Mouse (Mus musculus): ENCODE results near the gene Trim2. TPM values are rescaled to one million over a fixed set of nuclear protein-coding genes. Genes with fewer than 3 reads are reported as not detected.

Gene Trim2
- polyA plus RNA-seq, 1 experiment from 2014 or later: 184 TPM

DNA sequence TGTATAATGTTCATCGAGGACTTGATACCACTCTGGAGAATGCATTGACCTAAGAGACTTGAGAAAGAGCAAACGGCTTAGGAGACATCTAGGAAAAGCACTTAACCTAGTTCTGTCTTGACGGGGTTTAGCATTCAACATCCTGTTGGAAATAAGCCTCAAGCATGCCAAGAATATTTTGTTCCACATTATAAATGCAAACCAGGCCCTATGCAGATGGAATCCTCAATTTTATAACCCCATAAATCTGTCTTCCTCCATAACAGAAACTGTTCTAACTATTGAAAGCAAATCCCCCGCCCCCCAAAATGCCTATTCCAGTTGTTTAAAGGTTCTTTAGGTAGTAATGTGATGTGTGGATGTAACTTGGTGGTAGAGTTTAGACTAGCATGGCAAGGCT, 55.0 kb downstream of the Trim2 start:
- Histone ChIP-seq H3K27ac (replicated peaks) (no peak overlapping the region), H3K36me3 (no peaks in the 10 kb centered on the region; the same call in 1 of the 2 replicates), H3K9me3 (no peaks in the 10 kb centered on the region), H3K9ac (replicated peaks) (no peak overlapping the region), H3K4me2 (replicated peaks) (no peak overlapping the region), H3K4me3 (no peak overlapping the region), H3K4me1 (peaks cover 35% of the 10 kb centered on the region), H3K27me3 (0 out of 2 replicates have a peak, but pooled peaks cover 3% of the 10 kb centered on the region)
- no peak for ATAC-seq (ENCODE audit: low FRiP score, low read depth)
- 88% methylated on average over 4 of the region's 4 CpGs for whole genome bisulfite sequencing

DNA sequence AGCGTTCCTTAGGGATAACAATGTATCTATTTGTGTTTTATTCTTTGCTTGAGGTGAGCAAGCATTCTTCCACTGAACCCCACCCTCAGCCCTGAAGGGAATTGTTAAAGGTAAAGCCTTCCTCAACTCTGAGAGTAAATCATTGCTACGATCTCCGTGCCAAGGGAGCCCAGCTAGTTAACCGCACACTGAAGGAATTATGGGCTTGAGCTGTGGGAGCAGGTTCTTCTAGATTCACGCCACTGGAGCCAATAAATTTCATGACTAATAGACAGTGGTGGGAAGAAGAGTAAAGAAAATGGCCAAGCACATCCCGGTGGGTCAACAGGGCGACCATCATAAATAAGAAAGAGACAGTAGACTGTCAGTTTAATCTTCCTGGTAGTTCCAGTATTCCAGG, 56.4 kb downstream of the Trim2 start:
- peaks cover 35% of the 10 kb centered on the region for H3K4me1 ChIP-seq

DNA sequence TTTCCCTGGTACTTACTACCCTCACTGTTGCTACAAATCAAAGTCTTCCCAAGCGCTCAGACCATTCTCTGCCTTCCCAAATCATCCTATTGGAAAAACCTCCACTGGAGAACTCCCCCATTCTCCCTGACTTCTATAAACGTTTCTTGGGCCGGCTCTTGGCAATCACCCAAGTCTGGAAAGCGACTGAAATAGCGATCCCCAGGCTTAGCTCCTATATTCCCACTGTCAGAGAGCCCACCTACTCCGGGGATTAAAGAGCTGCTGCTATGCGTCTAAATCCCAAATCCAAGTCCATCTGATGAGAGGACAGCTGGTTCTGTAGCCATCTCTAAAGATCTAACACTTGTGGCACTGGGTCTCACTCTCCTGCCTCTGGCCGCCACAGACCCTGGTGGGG, 58.9 kb downstream of the Trim2 start:
- no peaks in the 10 kb centered on the region for H3K9me3 ChIP-seq
- H3K4me1 ChIP-seq: peaks cover 10% of the 10 kb centered on the region
- 63% methylated on average over 8 of the region's 8 CpGs for WGBS
- no peak overlapping the region for H3K4me3 ChIP-seq
- ATAC-seq (ENCODE audit: low FRiP score, low read depth): no peak
- H3K4me2 ChIP-seq (replicated peaks): no peak overlapping the region
- H3K9ac ChIP-seq (replicated peaks): no peak overlapping the region
- no peak overlapping the region for H3K27ac ChIP-seq (replicated peaks)
- 0 out of 2 replicates have a peak, but pooled peaks cover 6% of the 10 kb centered on the region for H3K36me3 ChIP-seq
- H3K27me3 ChIP-seq: 0 out of 2 replicates have a peak, but pooled peaks cover 3% of the 10 kb centered on the region

More for the DNA sequence above, 56.4 kb downstream of the Trim2 start:
- Histone ChIP-seq H3K4me2 (replicated peaks) (no peak overlapping the region), H3K27ac (replicated peaks) (no peak overlapping the region), H3K4me3 (no peak overlapping the region), H3K9me3 (no peaks in the 10 kb centered on the region), H3K9ac (replicated peaks) (no peak overlapping the region), H3K36me3 (no peaks in the 10 kb centered on the region; the same call in 1 of the 2 replicates), H3K27me3 (0 out of 2 replicates have a peak, but pooled peaks cover 3% of the 10 kb centered on the region)
- no peak for ATAC-seq (ENCODE audit: low FRiP score, low read depth)
- 98% methylated on average over 7 of the region's 7 CpGs for WGBS

DNA sequence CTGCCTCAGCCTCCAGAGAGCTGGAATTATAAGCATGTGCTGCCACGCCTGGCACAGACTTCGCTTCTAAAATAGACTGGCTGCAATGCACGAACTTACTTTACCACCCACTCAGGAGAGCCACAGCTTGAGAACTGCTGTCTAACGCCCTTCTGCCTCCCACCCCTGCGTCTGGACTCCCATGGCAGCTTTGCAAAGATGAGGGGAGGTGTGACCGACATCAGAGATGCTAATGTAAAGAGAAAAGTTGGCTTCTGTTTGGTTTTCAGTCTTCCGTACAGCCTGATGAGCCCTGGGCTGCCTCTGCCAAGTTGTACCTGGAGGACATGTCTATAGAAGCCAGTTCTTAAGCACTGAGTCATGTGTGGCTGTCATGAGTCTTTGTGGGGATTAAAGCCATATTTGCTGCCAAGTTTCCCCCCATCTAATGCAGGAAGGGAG, 60.2 kb downstream of the Trim2 start:
- 86% methylated on average over 7 of the region's 7 CpGs for WGBS
- peaks cover 6% of the 10 kb centered on the region for H3K4me1 ChIP-seq
- H3K27me3 ChIP-seq: 0 out of 2 replicates have a peak, but pooled peaks cover 3% of the 10 kb centered on the region
- H3K27ac ChIP-seq (replicated peaks): no peak overlapping the region
- no peaks in the 10 kb centered on the region for H3K9me3 ChIP-seq
- 0 out of 2 replicates have a peak, but pooled peaks cover 9% of the 10 kb centered on the region for H3K36me3 ChIP-seq
- no peak for ATAC-seq (ENCODE audit: low FRiP score, low read depth)
- no peak overlapping the region for H3K9ac ChIP-seq (replicated peaks)
- no peak overlapping the region for H3K4me3 ChIP-seq
- no peak overlapping the region for H3K4me2 ChIP-seq (replicated peaks)

DNA sequence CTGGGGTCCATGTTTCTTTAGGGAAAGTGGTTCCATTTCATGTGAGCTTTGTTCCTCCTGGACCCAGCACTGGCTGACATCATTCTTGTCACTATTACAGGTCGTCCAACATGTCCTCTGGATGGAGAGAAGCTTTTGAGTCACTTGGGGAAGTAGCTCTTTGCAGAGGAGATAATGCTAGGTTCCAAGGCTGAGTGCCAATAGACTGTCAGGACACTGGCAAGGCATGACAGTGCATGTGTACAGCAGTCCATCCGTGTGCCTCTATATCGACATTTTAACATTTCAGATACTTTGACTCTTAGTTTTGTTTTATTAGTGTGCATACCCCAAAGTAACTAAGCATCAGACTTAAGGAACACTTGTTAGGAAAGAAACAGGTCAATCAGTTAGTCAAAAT, 63.6 kb downstream of the Trim2 start:
- Histone ChIP-seq H3K4me2 (replicated peaks) (no peak overlapping the region), H3K9ac (replicated peaks) (no peak overlapping the region)
- 91% methylated on average over 3 of the region's 3 CpGs for WGBS

DNA sequence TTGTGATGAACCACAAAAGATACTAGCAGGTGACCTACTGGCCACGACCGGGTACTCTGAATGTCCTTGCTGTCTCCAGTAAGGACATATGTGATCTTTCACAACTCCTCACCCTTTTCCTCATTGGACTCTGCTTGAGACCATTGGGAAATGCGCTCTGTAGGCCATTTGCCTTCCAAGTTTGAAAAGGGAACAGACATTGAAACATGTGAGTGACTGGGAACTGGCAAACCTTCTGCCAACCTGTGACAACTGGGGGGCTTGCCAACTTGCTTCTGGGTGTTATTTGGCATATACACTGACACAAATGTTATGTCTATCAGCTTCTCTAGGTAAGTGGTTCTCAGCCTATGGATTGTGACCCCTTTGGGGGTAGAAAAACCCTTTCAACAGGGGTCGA, 64.2 kb downstream of the Trim2 start:
- no peaks in the 10 kb centered on the region for H3K4me1 ChIP-seq
- H3K27me3 ChIP-seq: no peaks in the 10 kb centered on the region
- WGBS: 92% methylated on average over 4 of the region's 4 CpGs
- peaks cover 15% of the 10 kb centered on the region; the same call in 1 of the 2 replicates for H3K36me3 ChIP-seq
- H3K9me3 ChIP-seq: peaks cover 7% of the 10 kb centered on the region; the same call in 1 of the 2 replicates
- no peak for ATAC-seq (ENCODE audit: low FRiP score, low read depth)
- H3K9ac ChIP-seq (replicated peaks): no peak overlapping the region
- H3K27ac ChIP-seq (replicated peaks): no peak overlapping the region
- H3K4me3 ChIP-seq: no peak overlapping the region
- H3K4me2 ChIP-seq (replicated peaks): no peak overlapping the region

More for the DNA sequence above, 63.6 kb downstream of the Trim2 start:
- ATAC-seq (ENCODE audit: low FRiP score, low read depth): no peak
- peaks cover 7% of the 10 kb centered on the region; the same call in 1 of the 2 replicates for H3K9me3 ChIP-seq
- no peak overlapping the region for H3K4me3 ChIP-seq
- H3K27me3 ChIP-seq: no peaks in the 10 kb centered on the region
- H3K27ac ChIP-seq (replicated peaks): no peak overlapping the region
- peaks cover 5% of the 10 kb centered on the region; the same call in 1 of the 2 replicates for H3K4me1 ChIP-seq
- peaks cover 15% of the 10 kb centered on the region; the same call in 1 of the 2 replicates for H3K36me3 ChIP-seq

DNA sequence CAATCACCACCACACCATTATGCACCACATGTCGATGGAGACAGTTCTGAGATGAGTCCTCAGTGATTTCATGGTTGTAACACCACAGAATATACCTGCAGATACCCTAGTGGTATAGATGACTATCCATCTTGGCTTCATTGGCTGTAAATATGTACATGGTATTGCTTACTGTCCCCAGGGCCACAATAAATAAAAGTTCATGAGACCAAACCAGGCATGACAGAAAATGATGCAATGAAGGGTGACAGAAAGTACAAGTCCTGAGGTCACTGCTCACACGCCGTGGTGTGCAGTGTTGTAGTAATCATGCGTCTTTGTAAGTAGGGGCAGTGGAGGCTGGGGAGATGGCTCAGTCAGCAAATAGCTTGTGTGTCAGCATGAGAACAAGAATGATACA, 65.6 kb downstream of the Trim2 start:
- Histone ChIP-seq H3K4me1 (no peaks in the 10 kb centered on the region), H3K4me2 (replicated peaks) (no peak overlapping the region), H3K27me3 (no peaks in the 10 kb centered on the region), H3K9me3 (peaks cover 7% of the 10 kb centered on the region; the same call in 1 of the 2 replicates), H3K36me3 (peaks cover 15% of the 10 kb centered on the region; the same call in 1 of the 2 replicates), H3K27ac (replicated peaks) (no peak overlapping the region), H3K4me3 (no peak overlapping the region), H3K9ac (replicated peaks) (no peak overlapping the region)
- WGBS: 96% methylated on average over 4 of the region's 4 CpGs
- no peak for ATAC-seq (ENCODE audit: low FRiP score, low read depth)

DNA sequence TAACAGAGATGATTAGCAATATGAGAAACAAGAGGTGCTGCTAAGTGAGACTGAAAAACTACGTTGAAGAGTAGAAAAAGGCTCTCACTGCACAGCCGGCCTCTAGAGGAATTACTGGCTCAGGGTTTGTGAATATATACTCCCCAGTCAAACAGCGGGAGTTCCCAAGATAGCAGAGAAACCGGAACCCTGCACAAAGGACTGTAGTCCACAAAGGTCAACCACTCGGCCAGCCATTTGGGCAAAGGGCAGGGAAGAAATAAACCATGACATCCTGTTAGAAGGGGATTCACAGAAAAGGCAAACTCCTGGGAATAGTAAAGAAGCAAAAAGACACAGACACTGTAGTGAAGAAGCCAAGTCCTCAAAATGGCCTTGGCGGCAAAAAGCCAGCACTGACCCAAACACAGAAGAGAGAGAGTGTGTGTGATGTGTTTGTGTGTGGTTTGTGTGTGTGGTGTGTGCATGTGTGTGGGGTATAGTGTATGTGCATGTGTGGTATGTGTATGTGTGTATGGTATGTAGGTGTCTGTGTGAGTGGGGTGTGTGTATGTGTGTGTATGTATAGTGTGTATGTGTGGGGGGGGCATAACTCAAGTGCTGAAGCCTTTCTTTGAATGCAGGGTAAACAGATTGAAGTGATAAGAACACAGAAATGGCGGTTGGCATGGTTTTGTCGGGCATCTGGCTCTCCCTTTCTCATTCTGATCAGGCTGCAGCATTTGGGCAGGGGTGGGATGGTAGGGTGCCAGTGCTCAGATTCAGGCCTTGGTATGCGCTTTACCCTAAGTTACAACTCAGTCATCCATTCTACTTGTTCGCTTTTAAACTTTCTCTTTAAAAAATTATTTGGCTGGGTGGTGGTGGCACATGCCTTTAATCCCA, 71.0 kb downstream of the Trim2 start:
- Histone ChIP-seq H3K4me1 (peaks cover 5% of the 10 kb centered on the region; the same call in 1 of the 2 replicates), H3K4me2 (replicated peaks) (no peak overlapping the region), H3K9ac (replicated peaks) (no peak overlapping the region), H3K4me3 (no peak overlapping the region), H3K27me3 (no peaks in the 10 kb centered on the region), H3K27ac (replicated peaks) (no peak overlapping the region), H3K36me3 (peaks cover 13% of the 10 kb centered on the region; the same call in 1 of the 2 replicates), H3K9me3 (peaks cover 7% of the 10 kb centered on the region; the same call in 1 of the 2 replicates)
- 0 out of 2 replicates have a peak, but pooled peaks have one; percentile 57 for ATAC-seq (ENCODE audit: low FRiP score, low read depth)
- WGBS: 57% methylated on average over 10 of the region's 10 CpGs

DNA sequence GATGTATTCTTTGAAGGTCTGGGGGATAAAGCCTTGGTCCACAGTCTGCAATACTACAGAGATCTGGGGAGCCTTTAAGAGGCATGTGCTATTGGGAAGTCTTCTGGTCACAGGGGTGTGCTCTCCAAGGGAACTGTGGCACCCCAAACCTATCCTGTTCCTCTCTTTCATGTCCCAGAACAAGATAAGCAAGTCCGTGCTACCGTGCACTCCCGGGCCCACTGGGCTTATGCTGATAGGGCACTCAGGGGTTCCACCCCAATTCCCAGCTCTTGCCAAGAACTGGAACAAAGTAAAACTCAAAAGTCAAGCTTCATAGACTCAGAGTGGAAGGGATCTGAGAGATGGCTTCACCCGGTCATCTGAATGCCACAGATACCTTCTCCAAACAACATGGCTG, 72.1 kb downstream of the Trim2 start:
- H3K4me1 ChIP-seq: peaks cover 5% of the 10 kb centered on the region; the same call in 1 of the 2 replicates
- no peaks in the 10 kb centered on the region for H3K27me3 ChIP-seq

DNA sequence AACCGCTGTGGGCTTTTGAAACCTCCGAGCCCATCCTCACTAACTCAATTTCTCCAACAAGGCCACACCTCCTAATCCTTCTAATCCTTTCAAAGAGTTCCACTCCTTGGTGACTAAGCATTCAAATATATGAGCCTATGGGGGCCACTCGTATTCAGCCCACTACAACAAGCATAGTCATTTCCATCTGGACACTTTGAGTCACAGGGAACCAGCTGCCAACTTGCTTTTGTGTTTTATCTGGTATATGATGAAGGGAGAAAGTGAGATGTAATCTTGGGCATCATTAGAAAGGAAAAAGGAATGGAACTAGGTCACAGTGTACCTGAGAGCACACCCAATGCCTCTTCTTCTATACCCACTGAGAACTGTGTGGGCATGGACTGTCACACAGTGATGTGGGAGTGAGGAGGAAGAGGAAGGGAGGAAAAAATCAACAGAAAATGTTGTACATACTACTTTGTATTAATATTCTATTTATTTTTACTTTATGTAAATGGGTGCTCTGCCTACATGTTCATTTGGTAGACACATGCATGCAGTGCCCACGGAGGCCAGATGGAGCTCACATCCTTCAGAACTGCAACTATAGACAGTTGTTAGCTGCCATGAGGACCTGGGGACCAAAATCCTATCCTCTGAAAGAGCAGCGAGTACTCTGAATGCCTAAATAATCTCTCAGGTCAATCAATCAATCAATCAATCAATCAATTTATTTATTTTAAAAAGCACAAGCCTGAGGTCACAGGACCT, 72.8 kb downstream of the Trim2 start:
- Histone ChIP-seq H3K9me3 (peaks cover 6% of the 10 kb centered on the region; the same call in 1 of the 2 replicates), H3K4me1 (peaks cover 10% of the 10 kb centered on the region)
- WGBS: 81% methylated on average over 5 of the region's 5 CpGs

More for the DNA sequence above, 72.1 kb downstream of the Trim2 start:
- Histone ChIP-seq H3K4me3 (no peak overlapping the region), H3K27ac (replicated peaks) (no peak overlapping the region), H3K36me3 (peaks cover 13% of the 10 kb centered on the region; the same call in 1 of the 2 replicates), H3K9ac (replicated peaks) (no peak overlapping the region), H3K9me3 (peaks cover 6% of the 10 kb centered on the region; the same call in 1 of the 2 replicates), H3K4me2 (replicated peaks) (no peak overlapping the region)
- ATAC-seq (ENCODE audit: low FRiP score, low read depth): no peak
- 90% methylated on average over 4 of the region's 4 CpGs for WGBS

DNA sequence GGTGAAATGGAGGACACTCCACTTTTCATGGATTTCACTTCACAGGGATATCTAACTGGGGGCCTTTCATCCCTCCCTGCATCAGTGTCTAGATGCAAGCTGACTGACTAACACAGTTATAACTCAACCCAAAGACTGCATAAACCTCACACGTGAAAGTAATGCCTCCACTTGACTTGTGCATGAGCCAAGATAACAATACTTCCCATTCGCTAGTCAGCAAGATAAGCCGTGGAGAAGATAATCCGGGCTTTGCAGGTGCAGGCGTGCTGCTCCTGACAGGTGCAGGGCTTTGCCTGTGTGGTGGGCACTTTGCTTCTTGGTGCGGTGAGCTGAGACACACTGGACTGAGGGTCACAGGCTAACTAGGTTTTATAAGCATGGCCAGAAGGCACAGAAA, 74.4 kb downstream of the Trim2 start:
- Histone ChIP-seq H3K4me3 (no peak overlapping the region), H3K27ac (replicated peaks) (no peak overlapping the region), H3K4me1 (peaks cover 19% of the 10 kb centered on the region), H3K9ac (replicated peaks) (no peak overlapping the region), H3K4me2 (replicated peaks) (no peak overlapping the region), H3K9me3 (peaks cover 6% of the 10 kb centered on the region; the same call in 1 of the 2 replicates), H3K36me3 (peaks cover 13% of the 10 kb centered on the region; the same call in 1 of the 2 replicates), H3K27me3 (no peaks in the 10 kb centered on the region)
- WGBS: 85% methylated on average over 6 of the region's 6 CpGs
- no peak for ATAC-seq (ENCODE audit: low FRiP score, low read depth)

More for the DNA sequence above, 72.8 kb downstream of the Trim2 start:
- Histone ChIP-seq H3K27me3 (no peaks in the 10 kb centered on the region), H3K9ac (replicated peaks) (no peak overlapping the region), H3K36me3 (peaks cover 13% of the 10 kb centered on the region; the same call in 1 of the 2 replicates), H3K27ac (replicated peaks) (no peak overlapping the region), H3K4me3 (no peak overlapping the region), H3K4me2 (replicated peaks) (no peak overlapping the region)
- ATAC-seq (ENCODE audit: low FRiP score, low read depth): no peak
